Mouse (Mus musculus): ENCODE data around the gene Syngr1.

Syngr1 gene

DNA sequence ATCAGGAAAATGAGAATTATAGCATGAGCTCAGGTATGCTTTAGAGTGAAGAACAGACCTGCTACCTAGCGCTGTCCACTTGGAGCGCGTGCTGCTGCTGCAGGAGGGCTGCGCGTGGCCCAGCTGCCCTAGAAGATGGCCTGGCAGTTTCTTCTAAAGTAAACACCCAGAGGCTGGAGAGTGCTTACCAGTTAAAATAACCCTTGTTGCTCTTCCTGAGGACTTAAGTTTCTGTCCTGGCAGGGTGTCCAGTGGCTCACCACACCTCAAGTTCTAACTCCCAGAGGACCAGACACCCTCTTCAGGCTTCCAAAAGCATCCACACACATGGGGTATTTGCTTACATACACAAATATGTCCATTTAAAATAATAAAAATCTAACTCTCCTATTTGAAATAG is 54.3 kb downstream of the Syngr1 start:
- no peak for DNase-seq (ENCODE audit: low spot score)

DNA sequence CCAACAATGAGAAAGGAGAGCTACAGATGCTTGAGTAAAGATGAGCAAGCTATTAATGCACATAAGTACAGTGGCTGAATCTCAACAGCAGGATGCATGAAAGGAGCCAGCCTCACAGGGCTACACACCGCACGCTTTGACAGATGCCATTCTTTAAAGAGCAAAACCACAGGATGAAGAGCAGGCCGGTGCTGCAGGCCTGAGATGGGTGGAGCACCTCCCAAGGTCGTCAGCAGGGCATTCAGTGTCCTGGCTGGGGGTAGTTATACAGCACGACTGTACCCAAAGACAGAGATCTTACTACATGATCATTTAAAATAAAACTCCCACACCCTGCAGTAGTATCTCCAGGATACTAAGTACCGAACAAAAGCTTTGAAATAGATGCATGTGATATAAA is 55.0 kb downstream of the Syngr1 start:
- DNase-seq (ENCODE audit: low spot score): no peak

DNA sequence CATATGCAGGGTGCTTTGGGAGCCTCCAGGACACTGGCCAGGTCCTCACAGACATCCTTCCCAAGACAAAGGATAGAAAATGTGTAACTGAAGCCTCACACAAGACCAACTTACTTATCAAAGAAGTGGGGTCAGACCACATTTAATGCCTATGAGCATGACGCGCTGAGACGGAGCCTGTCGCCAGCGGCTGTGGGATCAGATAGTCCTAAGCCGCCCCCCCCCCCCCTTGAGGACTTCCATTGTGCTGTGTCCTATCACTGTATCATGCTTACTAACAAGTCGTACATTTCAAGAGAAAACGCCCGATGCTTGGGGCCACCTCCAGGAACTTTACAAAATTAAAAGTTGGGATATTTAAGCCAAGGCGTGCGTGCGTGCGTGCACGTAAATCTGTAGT is 56.0 kb downstream of the Syngr1 start:
- DNase-seq (ENCODE audit: low spot score): no peak

DNA sequence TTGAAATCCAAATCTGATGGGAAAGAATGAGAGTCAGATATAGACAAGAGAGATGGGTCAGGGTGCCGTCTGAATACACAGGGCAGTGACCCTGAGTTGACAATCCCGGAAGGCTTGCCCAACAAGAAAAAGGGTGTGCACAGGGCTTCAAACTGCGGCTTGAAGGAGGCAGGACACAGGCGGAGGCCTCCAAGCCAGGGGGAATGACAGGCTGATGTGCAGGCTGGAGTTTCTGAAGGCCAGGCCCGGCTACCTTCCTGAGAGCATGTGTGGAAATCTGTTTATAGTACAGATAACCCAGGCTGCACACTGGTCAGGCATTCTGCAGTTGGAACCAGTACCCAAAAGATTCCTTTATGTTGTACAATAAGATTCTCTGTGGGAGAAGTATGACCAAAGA is 56.4 kb downstream of the Syngr1 start:
- no peak for DNase-seq (ENCODE audit: low spot score)

DNA sequence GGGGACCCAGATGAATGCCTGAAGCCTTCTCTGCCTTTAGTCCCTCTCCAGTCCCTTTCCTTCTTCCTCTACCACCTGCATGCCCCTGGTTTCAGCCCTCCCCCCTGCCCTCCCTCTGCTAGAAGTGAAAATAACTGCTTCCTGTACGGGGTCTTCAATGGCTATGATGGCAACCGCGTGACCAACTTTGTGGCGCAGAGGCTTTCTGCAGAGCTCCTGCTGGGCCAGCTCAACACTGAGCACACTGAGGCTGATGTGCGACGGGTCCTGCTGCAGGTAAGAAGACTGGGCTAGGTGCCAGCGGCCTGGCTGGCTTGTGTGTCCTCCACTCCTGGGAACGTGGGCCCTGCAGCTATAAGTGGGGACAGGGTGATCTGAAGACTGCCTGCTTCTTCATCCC is 57.4 kb downstream of the Syngr1 start:
- no peak for DNase-seq (ENCODE audit: low spot score)

DNA sequence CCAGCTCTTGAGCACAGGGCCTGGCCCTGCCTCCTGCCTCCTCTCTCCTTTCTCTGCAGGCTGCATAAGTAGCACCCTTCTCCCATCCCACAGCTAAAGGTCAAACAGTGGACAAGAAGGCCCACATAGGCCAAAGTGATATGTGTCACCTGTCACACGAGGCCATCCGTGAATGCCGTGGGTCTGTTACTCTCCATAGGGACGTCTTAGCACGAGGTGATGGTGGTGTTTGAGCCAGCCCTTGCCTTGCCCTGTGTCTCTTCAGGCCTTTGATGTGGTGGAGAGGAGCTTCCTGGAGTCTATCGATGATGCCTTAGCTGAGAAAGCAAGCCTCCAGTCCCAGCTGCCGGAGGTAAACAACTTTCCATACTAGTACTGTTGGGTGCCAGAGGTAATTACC is 58.4 kb downstream of the Syngr1 start:
- DNase-seq (ENCODE audit: low spot score): no peak

DNA sequence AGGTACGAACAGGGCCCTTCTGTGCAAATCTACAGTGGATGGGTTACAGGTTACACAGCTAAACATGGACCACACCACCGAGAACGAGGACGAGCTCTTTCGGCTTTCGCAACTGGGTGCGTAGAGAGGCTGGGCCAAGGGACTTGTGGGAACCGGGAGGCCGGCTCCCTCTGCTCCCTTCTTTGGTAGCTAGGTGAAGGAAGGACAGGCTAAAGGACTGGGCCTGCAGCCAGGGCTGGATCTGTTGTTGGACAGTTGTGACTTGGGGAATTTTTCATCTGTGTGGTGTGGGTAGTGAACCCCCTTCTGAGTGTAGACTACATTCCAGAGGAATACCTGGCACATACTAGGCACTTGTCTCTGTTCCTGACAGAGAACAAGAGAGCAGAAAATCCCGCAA is 61.5 kb downstream of the Syngr1 start:
- no peak for DNase-seq (ENCODE audit: low spot score)

DNA sequence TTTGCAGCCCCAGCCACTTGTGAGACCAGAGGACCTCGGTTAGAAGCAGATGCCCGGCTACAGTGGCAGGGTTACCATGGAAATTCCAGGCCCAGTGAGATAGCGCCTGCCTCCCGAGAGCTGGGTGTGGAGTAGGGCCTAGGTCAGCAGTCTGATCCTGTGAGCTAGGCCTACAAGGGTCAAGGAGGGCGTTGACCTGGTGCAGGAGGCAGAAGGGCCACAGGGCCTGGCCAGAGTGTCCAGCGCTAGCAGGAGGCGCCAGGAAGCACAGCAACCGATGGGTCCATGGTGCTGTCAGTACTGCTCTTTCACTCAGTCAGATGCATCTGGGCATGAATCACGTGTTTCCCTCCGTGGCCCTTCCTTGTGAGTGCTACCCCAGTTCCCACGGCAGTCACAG is 62.6 kb downstream of the Syngr1 start:
- DNase-seq (ENCODE audit: low spot score): no peak

DNA sequence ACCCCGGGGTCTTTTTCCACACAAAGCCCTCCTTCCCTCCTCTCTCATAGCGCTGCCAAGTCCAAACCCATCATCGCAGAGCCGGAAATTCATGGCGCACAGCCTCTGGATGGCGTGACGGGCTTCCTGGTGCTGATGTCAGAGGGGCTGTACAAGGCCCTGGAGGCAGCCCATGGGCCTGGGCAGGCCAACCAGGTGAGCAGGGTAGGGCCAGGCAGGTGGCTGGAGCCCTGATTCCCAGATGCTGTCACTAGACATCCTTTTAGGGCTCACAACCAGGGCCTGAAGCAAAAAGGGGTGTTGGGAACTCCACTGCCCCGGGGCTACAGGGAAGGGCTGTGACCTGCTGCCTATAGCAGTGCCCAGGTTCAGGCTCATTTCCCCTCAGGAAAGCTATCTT is 64.6 kb downstream of the Syngr1 start:
- no peak for DNase-seq (ENCODE audit: low spot score)

DNA sequence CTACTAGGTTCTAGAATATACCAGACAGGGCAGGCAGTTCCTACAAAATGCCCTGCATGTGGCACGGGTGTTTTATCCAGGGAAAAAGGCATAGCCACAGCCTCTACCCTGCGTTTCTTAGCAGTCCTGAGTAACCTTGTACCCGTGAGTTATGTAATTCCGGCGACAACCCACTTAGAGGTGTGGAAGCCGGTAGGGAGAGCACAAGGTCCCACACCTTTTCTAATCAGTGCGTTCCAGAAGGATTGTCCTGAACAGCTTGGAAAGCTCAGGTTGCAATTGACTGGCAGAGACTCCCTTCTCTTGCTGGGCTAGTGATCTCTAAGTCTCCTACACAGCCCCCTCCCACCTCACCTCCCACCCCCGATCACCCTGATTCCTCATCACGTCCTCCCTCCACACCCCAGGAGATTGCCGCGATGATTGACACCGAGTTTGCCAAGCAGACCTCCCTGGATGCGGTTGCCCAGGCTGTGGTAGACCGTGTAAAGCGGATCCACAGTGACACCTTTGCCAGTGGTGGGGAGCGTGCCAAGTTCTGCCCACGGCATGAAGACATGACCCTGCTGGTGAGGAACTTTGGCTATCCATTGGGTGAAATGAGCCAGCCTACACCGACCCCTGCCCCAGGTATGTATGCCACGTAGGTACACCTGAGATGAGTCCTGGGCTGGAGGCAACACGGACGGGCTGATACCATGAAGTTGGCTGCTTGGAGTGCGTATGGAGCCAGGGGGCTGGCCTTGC is 66.2 kb downstream of the Syngr1 start:
- no peak for DNase-seq (ENCODE audit: low spot score)

DNA sequence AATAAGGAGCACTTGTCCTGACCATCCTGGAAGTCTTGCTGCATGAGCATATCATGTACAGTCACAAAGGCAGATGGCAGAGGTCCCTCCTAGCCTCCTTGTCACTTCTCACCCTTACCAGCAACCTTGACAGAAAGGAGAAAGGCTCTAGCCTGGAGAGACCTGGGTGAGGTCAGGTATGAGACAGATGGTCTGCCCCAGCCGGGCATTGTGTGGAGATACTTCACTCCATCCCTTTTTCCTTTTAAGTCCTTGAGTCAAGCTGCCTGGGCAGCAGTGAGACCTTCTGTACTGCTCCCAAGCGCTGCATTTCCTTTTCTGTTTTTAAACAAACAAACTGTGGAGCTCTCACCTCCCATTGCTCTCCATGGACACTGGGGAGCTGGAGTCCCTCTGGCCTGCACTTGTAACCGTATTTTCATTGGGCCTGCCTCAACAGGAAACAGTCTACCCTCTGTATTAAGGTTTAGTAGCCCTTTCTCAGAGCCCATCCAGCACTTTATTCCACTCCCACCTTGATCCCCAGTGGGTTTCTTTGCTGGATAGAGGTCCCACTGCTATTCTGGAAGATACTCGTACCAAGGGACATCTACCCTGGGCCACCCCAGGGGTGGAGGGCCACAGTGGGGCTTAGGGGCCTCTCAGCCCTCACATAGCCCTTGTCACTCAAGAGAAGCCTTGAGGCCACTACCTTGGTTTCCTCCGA is 67.0 kb downstream of the Syngr1 start:
- no peak for DNase-seq (ENCODE audit: low spot score)

DNA sequence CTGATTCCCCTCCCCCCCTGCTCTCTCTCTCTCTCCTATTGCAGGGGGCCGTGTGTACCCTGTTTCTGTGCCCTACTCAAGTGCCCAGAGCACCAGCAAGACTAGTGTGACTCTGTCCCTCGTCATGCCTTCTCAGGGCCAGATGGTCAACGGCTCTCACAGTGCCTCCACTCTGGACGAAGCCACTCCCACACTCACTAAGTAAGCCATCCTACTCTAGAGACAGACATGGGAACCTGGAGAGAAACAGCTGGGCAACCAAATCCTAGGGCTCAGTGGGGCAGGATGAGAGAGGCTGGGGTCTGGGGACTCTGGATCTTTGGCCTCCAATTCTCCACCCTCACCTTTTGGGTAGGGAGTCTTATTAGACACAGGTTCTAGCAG is 67.6 kb downstream of the Syngr1 start:
- no peak for DNase-seq (ENCODE audit: low spot score)

DNA sequence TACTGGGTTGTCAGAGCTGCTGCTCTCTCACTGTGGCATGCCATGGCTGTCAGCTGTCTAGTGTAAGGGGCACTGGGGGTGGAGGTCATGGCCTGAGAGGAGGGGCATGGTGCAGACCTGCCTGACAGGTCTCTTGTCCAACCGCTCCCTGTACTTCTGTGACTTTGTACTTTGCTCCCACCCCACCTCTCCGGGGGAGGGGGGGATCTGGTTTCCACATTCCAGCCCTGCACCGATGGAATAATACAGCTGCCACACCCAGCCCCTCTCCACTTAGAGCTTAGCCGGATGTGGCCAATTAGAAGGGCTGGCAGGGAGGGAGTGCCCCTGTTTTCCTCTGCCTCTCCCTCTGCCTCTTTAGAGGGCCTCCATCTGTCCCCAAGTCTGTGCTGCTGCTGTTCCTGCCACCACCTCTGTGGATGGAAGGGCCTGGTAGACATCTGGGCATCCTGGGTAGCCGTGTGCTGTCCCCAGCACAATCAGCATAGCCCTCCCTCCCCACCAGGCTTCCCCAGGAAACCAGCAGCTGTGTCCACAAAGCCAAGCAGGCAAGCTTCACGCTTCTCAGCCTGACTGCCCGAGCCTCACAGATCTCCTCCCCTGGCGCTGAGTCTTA is 68.3 kb downstream of the Syngr1 start:
- DNase-seq (ENCODE audit: low spot score): peak; percentile 68

DNA sequence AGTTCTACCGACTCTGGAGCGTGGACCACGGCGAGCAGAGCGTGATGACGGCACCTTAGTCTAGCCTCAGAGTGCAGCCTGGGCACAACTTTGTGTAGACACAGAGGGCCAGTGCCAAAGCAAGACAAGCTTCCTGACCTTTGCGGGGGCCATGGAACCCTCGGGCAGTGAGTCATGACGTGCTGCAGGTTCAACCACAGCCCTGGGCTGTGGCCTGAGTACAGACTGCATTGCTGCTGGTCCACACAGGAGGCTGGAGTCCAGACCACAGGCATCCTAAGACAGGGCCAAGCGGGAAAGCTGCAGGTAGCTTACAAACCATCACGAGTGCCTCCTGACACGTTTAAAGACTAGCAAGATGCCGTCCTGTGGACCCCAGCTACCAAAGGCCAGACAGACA is 69.1 kb downstream of the Syngr1 start:
- DNase-seq (ENCODE audit: low spot score): no peak

DNA sequence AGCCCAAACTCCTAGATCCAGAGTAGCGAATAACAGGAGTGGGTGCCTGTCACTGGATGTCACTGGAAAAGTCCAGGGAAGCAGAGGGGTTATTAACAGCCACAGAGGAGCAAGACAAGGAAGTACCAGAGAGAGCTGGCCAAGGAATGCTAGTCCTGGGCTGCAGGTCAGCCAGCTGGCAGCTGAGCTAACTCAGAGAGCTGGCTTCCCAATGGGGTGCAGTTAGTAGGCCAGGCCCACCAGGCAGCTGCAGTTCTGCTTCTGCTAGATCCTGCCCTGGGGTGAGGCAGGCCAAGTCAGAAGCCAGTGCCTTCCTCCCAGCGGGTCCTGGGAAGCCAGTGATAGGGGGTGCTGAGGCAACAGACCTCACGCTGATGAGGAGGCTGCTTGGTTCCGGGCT is 69.6 kb downstream of the Syngr1 start:
- DNase-seq (ENCODE audit: low spot score): no peak

DNA sequence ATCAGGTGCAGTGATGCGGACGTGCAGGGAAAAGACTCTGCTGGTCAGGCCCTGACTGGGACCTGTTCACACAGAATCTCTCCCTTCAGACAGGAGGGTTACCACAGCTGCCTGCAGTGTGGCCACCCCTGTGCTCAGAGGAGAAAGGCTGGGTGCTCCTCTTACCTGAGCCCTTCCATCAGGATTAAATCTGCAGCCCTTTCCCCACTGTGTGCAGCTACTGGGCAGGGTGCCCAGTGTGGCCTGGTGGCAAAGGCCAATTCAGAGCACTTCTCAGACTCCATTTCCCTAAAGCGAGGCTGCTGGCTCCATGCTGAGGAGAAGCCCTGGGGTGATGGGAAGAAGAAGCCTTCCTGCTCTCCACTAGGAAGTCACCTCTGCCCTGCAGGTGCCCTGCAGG is 70.1 kb downstream of the Syngr1 start:
- no peak for DNase-seq (ENCODE audit: low spot score)

DNA sequence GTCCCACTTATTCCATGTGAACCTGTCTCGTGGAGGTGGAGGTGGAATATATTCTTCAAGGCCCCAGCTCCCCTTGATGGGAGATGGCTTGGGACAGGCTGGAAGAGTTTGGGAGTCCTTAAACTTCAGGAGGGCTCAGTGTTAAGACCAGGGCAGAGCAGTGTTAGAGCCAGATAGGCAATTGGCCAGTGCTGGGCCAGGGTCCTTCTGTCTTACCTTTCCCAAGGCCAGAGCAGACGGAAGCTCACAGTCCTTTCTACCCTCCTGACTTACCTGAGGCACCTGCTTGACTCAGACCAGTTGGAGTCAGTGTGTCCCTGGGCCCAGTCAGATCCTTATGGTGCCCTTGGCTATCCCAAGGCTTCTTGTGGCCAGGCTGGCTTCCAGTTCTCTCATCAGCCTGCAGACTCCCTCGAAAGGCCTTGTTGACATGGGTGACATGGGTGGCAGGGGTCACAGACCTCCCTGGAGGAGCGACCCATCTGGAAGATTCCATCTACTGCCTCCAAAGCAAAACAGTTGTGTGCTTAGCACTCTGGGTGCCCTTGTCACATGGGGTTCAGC is 71.3 kb downstream of the Syngr1 start:
- DNase-seq (ENCODE audit: low spot score): no peak

DNA sequence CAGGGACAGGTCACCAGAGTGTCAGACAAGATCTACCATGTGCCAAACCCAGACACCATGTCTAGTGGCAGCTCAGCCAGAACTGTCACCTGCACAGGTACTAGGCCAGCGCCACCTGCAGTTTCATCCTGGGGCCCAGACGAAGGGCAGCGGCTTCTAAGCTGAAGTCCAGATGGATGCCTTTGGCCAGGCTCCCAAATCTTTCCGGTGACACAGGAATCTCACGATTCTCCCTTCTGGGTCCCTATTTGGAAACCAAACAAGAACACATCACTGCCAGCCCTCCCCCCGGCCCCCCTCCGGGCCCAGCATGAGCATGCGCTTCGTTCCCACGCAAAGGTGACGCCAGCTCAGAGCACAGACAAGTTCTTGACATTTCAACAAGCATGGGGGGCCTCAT is 72.1 kb downstream of the Syngr1 start:
- no peak for DNase-seq (ENCODE audit: low spot score)

DNA sequence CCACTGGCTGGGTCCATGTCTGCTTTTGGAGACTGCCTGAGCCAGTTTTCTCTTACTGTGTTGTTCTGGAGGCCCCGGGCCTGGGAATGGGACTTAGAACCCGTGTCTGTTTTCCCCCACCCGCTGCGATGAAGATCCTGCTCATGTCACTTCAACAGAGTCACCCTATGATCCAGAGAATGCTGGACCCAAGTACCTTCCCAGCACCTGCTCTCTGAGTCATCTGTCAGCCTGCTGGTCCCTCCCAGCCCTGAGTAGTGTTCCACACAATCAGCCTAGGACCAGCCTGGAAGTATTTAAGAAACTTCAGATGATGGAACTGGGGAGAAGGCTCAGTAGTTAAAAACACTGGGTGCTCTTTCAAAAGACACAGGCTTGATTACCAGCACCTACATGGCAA is 72.6 kb downstream of the Syngr1 start:
- DNase-seq (ENCODE audit: low spot score): no peak

DNA sequence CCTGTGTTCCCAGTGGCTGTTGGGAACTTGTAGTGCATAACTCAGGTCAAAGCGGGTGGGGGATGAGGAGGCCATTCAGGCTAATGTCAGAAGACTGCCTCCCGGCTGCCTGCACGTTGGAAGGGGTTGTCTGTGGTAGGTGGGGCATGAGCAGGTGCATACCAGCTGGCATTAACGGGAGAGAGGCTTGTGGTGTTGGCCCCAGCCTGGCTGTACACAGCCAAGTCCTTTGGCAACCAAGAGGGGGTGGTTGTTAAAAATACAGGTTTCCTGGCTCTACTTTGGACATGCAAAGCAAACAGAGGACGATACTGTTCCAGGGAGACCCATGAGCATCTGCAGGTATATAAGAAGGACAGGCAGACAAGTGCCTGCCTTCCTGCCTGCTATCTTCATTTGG is 74.3 kb downstream of the Syngr1 start:
- no peak for DNase-seq (ENCODE audit: low spot score)
